Mouse (Mus musculus) gastrocnemius, postnatal 10 days (tissue): ENCODE results near the gene Med24. TPM values are rescaled to one million over a fixed set of nuclear protein-coding genes. Genes with fewer than 3 reads are reported as not detected.

ENCODE experiments used
- DNase-seq: peaks from one replicate; pipeline ENCODE4 v3.0.0; 2021; ENCODE audit warnings: mixed read lengths
- total RNA-seq, 2 experiments: library from RNA; stranded (reverse); gene quantifications; 2 replicates each; pipeline ENCODE4 v1.2.3; 2021

The Med24 gene
- total RNA-seq, 2 experiments from 2014 or later: 47.8 to 52.5 TPM

DNA sequence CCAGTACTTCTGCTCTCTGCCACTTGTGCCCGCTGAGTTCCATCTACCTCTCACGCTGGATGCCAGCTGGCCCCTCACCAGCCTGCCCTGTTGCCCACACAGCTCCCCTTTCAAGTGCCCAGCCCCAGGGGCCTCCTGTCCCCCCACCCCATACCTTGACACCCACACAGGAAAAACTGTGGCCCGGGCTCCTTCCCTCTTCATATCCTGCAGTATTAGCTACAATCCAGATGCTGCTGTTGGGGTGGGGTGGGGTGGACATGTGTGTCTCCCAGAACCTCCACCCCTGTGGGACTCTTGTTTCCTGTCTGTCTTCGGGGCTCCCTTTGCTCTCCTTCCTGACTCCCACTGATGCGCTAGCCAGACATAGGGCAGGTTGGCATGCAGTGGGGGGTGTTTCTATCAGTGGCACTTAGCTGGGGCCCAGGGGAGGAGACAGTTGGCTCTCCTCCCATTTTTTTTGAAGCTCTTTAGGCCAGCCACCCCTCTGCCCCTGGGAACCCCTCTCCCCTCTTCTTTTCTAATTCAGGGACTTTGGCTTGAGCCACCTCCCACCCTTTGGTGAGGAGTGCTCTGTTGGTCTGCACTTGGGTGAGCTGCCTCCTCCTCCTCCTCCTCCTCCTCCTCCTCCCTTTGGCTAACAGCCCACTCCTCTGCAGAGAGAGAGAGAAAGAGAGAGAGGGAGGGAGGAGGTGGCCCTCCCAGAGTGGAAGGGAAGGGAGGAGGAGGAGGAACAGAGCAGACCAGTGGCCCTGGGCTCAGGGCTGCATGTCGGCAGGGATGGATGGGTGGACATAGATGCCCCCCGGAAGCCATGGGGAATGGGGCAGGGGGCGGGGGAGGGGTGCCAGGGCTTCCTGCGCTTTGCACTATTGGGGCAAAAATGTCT, 36.4 kb upstream of the Med24 start:
- DNase-seq: peak; percentile 61

DNA sequence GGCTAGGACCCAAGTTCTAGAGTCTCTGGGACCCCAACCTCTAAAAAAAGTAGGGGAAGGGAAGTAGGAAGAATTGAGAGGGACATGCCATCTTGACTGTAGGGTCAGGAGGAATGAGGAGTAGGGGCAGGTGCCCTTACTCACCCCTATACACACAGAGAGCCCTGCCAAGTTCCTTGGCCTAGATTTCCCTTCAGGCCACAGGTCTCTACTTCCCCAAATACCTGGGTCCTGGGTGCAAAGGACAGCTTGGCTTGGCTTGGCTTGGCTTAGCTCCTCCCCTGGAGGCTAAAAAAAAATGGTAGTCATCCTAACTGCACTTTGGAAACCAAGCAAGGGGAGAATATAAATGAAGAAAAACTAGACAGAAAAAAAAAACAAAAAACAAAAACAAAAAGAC, 35.5 kb upstream of the Med24 start:
- no peak for DNase-seq

DNA sequence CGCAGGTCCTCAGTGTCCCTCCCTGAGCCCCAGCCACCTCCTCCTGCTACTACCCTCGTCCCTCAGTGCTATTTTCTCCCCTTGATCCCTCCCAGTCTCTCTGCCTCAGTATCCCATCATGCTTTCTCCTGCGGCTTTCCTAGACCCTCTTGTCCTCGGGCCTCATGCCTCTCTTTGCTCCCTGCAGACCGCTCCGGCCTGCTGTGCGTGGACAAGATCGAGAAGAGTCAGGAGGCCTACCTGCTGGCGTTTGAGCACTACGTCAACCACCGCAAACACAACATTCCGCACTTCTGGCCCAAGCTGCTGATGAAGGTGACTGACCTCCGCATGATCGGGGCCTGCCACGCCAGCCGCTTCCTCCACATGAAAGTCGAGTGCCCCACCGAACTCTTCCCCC, 34.9 kb upstream of the Med24 start:
- DNase-seq: no peak

DNA sequence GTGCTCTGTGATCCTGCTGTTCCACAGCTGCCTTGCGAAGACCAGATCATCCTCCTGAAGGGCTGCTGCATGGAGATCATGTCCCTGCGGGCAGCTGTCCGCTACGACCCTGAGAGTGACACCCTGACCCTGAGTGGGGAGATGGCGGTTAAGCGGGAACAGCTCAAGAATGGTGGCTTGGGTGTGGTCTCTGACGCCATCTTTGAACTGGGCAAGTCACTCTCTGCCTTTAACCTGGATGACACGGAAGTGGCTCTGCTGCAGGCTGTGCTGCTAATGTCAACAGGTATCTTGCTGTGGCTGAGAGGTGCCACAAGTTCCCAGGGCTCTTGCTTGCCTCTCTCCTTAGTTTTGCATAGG, 34.2 kb upstream of the Med24 start:
- no peak for DNase-seq

DNA sequence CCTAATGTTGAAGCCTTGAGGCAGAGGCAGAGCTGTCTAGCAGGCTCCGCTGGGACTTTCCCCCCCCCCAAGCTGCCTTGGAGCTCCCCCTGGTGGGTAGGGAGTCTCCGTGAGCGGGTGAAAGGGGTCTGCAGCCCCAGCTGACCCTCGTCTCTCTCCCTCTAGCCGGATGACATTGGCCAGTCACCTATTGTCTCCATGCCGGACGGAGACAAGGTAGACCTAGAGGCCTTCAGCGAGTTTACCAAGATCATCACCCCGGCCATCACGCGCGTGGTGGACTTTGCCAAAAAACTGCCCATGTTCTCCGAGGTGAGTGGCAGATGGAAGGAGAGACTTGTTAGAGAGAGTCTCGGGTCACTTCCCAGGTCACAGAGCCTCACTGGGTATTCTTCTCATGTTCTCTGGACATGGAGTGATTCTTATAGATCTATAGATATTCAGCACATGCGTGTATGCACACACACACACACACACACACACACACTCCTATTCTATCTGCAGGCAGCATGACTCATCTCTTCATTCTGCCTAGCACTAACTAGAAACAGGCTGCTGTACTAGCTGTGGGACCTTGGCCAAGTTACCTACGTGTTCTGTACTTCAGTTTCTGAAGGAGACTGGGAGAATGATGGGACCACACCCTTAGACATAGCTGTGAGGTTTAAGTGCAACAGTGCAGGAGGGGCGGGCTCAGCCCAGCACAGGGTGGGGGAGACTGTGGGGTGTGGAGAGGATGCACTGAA, 33.7 kb upstream of the Med24 start:
- no peak for DNase-seq

DNA sequence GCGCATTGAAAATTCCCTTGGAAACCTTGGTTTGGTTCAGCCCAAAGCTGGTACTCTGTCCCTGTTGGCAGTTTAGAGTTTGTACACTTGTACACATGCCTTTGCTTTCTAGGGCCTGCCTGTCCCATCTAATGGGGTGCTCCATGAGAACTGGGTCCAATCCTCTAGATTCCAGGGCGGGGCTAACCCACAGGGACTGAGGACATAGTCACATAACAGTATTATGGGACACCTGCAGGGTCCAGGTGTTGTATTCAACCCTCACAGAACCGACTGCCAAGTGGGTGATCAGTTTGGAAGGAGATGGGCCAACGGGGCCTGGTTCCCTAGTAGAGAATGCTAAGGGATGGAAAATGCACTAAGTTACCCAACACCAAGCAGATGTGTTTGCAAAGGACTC, 32.7 kb upstream of the Med24 start:
- DNase-seq: no peak

DNA sequence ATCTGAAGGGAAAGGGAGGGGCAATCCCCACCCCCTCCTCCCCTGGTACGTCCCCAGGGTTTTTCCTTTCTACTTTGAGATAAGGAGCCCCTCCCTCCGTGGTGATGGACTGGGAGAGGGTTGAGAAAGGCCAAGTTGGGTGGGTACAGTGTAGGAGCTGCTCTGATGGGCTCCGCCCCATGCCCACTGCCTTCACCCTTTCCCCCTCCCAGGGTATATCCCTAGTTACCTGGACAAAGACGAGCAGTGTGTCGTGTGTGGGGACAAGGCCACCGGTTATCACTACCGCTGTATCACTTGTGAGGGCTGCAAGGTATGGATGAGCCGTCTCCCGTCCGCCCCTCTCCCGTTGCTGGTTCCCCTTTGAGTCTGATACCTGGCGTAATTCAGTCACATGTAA, 27.5 kb upstream of the Med24 start:
- no peak for DNase-seq

DNA sequence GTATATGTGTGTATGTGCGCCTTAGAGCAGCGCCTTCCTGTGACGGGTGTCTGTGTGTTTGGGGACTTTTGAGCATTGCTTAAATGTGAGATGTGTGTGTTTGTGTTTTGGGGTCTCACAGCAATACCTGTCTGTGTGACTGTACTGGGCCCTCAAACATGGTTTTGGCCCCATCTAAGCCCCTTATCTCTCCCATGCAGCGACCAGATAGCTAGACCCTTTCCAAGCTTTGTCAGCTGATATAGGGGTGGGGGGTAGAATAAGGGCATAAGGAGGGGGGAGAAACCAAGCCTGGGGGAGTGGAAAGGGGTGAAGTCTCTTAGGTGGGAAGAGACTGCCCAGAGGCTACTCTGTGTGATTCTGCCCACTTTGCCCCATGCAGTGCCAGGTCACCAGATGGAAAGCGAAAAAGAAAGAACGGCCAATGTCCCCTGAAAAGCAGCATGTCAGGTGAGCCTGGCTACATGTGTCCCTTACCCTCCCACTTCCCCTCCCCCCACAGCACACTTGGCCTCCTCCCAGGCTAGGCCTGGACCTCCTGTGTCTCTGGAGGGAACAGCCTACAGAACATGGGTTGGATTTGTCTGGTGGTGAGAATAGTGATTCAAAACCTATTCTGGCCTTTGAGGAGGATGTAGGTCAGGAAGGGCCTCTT, 26.6 kb upstream of the Med24 start:
- DNase-seq: no peak

DNA sequence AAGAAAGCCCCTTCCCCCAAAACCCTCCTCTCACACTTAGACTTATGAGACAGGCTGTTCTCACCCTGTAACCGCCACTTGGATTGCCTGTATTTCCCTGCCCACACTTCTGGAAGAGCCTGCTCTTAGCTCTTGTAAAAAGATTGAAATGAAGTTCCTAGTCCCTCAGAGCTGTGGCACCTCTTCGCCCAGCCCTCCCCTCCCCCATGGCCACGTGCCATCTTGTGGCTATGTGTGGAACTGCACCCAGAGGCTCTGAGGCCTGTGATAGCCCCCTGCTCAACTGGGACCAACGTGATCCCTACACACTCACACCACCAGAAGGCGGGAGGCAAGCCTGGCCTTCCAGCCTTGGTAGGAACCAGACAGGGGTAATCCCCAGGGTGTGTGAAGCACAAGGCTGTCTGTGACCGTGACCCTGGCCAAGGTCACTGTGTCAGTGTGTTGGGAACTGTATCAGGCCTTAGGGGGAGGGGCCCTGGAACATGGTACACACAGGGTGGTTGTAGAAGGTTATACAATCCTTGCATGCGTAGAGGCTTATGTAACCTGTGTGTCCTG, 25.5 kb upstream of the Med24 start:
- DNase-seq: peak; percentile 89

DNA sequence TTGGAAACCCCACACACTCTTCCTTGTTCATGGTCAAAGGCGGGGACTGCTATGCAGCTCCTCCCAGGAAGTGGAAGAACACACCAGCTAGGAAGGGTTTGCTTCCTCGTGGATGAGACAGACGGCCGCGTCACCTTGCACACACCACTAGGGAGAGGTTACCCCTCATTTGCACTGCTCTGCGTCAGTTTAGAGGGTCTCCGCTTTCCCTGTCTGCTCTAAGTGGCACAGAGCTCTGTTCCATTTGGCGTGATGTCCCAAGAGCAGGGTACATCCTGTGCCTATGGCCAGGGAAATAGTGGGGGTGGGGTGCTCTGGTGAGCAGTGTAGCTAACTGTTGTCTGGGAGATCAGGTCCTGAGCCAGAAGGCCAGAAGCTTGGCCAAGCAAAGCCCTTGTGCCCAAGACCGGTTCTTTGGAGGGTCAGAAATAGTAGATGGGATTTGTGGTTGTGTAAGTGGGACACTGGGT, 25.0 kb upstream of the Med24 start:
- peak; percentile 5 for DNase-seq

DNA sequence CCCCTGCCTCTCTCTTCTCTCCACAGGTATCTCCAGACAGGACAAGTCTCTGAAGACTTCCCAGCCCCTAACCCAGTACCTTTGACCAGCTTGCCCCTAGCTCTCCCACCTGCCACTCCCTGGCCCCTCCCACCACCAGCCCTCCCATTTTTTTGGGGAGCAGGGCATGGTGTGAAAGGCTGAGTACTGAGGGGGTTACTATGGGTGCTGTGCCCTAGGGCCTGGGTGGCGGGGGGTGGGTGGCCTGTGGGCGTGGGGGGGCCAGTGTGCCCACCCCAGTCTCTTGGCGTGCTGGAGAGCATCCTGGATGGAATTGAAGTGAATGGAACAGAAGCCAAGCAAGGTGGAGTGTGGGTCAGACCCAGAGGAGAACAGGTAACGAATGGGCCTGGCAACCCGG, 24.0 kb upstream of the Med24 start:
- no peak for DNase-seq

DNA sequence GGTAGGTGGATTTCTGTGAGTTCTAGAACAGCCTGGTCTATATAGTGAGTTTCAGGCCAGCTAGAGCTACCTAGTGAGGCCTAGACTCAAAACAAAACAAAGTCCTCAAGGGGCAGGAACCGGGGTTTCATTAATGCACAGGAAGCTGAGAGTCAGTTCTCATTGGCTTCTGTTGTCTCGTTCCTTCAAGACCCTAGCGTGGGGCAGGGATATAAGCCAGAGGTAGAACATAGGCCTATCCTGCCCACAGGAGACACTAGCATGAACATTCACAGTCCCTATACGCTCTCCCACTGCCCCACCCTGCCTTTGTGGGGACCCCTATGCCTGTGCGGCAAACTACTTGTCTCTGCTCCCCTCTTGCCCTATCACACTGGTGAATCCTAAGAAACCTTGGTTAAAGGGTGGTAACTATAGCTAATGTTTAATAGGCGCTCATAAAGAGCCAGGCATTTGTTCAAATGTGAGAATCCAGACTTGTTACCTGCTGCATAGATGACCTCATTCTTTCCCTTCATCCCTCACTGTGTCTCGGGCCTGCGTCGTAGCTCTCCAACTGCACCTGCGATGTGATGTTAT, 23.4 kb upstream of the Med24 start:
- DNase-seq: no peak

DNA sequence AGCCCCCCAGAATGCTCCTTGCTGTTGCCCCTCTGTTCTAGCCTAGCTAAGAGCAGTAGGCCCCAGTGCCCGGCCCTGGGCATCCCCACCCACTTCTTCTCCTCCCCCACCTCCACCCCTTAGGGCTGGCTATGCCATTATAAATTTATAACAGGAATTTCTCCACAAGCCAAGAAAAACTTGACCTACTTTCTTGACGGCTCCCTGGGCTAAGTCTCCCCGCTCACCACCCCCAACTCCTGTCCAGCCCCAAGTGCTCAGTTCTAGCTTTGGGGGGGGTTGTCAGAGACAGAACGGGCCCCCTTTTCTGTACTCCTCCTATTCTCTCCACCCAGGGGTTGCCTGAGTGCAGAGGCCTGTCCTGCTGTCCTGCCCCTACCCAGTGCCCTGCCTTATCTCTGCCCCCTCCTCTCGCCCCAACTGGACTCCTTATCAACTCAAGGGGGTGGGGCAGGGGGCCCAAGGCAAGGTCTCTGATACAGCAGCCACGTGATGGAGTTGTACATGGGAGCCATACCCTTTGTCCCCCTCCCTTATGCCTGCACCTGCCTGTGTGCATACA, 22.1 kb upstream of the Med24 start:
- DNase-seq: peak; percentile 19

DNA sequence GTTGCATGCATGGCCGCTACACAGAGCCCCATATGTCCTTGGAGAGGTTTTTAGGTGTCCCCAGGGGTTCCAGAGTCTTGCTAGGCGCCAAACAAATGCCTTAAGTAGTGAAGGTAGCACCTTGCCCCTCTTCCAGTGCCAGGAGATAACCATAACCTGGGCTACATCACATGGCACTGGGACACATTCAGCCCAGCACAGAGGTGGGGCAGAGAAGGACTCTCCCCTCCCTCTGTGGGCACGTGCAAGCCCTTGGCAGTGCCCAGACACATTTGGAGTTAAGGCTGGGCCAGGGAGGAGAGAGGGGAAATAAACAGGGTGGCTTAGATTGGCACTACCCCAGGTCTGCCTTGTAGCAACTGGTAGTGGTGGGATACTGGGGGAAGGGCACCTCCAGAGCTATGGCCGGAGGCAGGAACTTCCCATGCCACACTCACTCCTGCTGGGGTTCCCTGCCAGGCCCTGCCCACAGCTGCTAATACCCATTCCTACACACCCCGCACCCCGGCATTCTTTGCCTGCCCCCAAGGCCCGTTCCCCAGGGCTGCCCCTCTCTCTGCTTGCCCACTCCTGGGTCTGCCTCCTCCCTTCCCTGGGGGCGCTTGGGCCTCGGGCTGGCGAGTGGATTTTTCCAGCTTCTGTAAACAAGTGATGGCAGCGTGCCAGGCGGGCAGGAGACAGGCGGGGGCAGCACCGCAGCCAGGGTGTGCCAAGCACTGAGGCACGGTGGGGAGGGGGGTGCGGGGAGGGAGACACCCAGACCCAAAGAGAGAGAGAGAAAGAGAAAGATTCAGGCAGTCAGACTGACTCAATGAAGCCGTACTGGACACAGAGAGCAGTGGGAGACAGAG, 21.3 kb upstream of the Med24 start:
- DNase-seq: peak; percentile 77

DNA sequence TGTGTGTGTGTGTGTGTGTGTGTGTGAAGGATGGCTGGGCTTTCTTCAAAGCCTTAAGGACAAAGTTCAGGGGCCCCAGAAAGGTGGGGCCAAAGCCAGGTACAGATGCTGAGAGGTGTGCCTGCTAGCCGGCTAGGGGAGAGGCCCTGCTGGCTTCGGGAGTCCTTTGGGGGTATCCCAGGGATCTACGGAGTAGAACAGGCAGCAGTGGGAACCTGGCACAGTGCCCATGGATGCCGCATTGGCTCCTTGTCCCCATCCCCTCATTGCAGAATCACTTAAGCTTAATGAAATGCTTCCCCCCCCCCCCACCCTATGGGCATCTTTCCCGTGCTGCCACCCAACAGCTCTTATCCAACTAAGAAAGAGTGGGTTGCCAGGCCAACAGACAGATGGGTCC, 20.5 kb upstream of the Med24 start:
- no peak for DNase-seq

DNA sequence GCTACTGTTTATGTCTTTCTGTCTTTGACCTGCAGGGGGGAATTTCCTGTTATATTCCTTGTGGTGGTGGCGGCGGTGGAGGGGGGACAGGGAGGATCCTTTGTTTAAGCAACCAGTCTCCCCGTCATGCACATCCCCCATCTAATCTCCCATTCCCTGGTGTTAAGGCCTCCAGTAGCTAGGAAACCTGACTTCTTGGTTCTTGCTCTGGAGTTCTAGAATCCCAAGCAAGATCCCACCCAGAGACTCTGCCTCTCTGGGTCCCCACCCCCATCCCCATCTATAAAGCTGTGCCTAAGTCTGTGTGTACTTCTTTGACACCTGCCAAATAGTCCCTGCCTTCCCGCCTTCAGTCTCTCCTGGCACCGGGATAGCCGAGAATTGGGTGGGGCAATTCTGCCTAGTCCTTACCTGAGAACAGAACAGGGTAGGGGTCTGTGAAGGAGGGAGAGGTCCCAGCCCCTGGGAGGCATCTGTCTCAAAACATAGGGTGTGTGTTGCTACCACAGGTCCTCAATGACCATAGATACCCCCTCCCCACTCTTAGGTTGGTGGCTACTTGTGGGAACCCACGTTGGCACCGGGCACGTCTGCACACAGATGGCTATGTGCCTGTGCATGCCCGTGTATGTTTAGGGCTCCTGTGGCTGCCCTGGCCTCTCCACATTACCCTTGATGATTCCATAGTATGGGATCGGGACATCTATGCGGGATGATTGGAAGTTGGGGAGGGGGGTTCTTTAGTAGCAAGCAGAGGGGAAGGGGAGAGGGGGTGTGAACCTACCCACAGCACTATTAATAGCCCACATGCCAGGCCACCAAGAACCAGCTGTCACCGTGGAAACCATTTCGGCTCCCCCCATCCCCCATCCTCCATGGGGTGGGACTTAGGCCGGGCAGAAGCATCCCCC, 19.5 kb upstream of the Med24 start:
- no peak for DNase-seq

DNA sequence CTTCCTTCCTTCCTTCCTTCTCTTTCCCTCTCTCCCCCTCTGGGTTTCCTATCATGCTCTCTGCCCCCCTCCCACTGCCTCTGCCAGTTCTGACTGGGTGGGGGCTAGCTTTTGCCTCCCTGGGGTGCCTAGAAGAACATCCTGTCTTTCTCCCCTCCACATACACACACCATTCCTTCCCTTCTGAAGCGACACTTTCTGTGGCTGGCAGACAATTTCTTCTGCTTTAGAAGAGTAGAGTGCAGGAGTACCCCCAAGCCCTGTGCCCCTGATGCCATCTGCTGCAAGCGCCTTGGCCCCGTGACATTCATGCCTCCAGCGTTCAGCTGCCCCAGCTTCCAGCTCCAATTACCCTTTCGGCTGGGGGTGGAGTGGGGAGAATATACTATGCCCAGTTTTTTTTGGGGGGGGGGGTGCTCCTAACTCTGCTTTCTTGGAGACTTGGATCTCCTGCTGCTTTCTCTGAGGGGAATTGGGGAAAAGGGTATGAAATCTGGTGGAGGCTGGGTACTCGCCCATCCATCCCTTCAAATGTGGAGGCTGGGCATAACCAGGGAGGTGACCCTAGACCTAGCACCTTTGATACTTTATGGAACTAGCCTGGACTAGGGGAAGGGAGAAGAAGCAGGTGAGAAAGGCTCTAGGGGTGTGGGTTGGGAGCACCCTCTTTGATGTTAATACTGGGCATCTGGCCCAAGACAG, 18.7 kb upstream of the Med24 start:
- no peak for DNase-seq

DNA sequence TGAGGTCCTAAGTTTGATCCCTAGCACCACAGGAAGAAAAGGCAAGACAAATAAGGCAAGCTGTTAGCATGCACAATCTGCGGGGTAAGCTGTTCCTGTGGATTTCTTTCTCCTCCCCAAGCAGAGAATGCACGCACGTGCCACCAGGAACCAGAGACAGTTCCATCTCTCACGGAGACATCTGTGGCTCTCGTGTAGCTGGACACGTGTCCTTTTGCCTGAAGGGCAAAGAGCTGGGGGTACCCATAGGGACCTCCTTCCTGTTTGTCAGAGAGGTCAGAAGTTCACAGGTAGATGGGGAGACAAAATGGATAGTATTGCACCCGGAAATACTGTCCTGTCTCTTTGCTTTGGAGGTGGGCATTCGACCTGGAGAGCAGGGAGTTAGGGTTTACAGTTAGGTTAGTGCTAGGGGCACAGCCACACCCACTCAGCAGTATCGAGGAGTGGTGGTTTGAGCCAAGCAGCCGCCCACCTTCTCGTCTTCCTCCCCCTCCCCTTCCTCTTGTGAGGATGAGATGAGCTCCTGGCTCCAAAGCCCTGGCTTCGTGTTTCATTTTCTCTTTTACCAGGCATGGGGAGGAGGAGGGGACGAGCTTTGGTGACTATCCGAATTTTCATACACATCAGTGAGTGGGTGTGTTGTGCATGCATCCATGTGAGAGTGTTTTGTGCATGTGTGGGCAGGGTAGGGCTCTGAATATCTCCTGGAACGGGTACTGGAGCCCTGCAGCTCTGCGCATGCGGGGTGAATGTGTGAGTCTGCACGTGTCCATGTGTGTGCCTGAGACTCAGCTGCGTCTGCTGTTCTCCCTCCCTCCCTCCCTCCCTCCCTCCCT, 17.8 kb upstream of the Med24 start:
- DNase-seq: peak; percentile 81
